Mouse (Mus musculus): ENCODE data around the gene Vip.

- no peak for TF ChIP-seq CTCF (IDR thresholded peaks at IDR 0.05; ENCODE audit: low read depth)
- no peak for TF ChIP-seq EP300 (IDR thresholded peaks at IDR 0.05; ENCODE audit: low read depth)
Observed at GRCm38 (mm10) chr10:5681275-5681674, 42.3 kb downstream of the Vip start.

Measured in heart, postnatal 0 days (tissue).